ENCODE assay signal across 8 mouse cellular contexts in the genomic region with DNA sequence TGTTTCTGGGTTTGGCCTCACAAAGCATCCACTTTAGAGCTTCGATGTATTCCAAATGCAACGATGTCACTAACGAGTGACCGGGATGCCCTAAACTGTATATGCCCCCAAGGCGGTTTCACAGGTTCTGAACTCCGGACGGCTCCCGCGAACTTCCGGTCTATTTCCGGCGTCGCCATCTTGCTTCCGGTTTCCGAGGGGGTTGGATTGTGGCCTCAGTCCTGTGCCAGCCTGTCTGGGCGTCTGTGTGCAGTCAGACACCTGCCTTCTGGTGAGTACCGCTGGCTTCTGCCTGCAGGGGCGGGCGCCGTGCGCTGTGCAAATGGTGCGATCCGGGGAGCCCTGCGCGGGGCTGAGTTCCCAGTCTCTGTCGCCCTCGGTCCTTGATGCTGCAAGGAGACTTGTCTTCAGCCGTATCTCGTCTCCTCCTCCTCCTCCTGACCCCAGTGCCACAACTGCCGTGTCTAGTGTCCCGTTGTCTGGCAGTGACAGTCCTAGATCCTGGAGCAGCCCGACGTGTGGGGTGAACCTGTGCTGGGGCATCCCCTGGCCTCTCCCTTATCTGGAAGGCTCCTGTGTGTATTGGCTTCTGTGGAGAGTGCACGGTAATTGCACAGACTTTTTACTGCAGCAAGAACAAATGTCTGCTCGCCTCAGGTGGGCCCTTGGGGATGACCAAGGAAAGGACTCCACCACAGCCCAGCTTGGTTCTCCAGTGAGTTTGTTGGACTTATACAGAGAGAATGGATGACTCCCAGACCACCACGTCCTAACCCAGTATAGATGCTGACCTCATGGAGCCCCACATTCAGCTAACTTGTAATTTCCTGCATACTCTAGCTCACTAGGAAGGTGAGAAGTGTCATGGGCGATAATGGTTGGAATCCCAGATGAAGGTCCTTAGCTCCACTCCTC. TPM values are rescaled to one million over a fixed set of nuclear protein-coding genes. Genes with fewer than 3 reads are reported as not detected.
DNase-seq lines count a peak whose midpoint lies in the region; ATAC-seq and TF ChIP-seq lines count a peak whose summit lies in the region.

Gene 2810021J22Rik (plus strand): TSS at position 178 of the 915 bp plus-strand sequence.

- ATAC-seq in kidney, embryonic 14.5 days (ENCODE audit: low FRiP score, low TSS enrichment), result peak; percentile 93

- peak within 1 kb of the TSS; percentile 80 for H3K4me3 ChIP-seq in C2C12 (ENCODE audit: insufficient read depth, poor library complexity, severe bottlenecking)
- peak within 1 kb of the TSS; percentile 85 for H3K4me3 ChIP-seq in embryonic fibroblast, embryonic 13.5 days (ENCODE audit: insufficient read depth, low read length)
- peak within 1 kb of the TSS; percentile 91 for H3K4me3 ChIP-seq in heart, embryonic 10.5 days
- peak within 1 kb of the TSS; percentile 83 for H3K4me3 ChIP-seq in kidney, embryonic 14.5 days (ENCODE audit: low read length)

- H3K79me3 ChIP-seq in C2C12 (ENCODE audit: low read depth), result no peaks in the 10 kb centered on the region

- no peaks in the 10 kb centered on the region for H3K27me3 ChIP-seq in C2C12 (ENCODE audit: control insufficient read depth, insufficient read depth, insufficient read length)
- H3K27me3 ChIP-seq in heart, embryonic 10.5 days (ENCODE audit: insufficient read depth, poor library complexity, severe bottlenecking), result no peaks in the 10 kb centered on the region
- no peaks in the 10 kb centered on the region for H3K27me3 ChIP-seq in kidney, embryonic 14.5 days (ENCODE audit: control insufficient read depth, insufficient read depth, low read length)

- peak within 1 kb of the TSS; percentile 49 for H3K4me2 ChIP-seq in kidney, embryonic 14.5 days (replicated peaks; ENCODE audit: low read depth, low read length)

- 6% methylated on average over 37 of the region's 37 CpGs for WGBS in heart, embryonic 10.5 days
- WGBS in kidney, embryonic 14.5 days, result 6% methylated on average over 37 of the region's 37 CpGs

- peaks cover 10% of the 10 kb centered on the region for H3K79me2 ChIP-seq in C2C12 (ENCODE audit: control insufficient read depth, insufficient read depth)

- 0 out of 2 replicates have a peak within 1 kb of the TSS, but pooled peaks have one; percentile 17 for H3K27ac ChIP-seq in embryonic fibroblast, embryonic 13.5 days (ENCODE audit: insufficient read depth, low read length)
- H3K27ac ChIP-seq in heart, embryonic 10.5 days, result peak within 1 kb of the TSS; percentile 93
- peak within 1 kb of the TSS; percentile 78 for H3K27ac ChIP-seq in kidney, embryonic 14.5 days (ENCODE audit: low read depth, low read length)

- no peaks in the 10 kb centered on the region; the same call in 1 of the 2 replicates for H3K4me1 ChIP-seq in embryonic fibroblast, embryonic 13.5 days (ENCODE audit: control insufficient read depth, insufficient read depth, low read length)
- peaks cover 12% of the 10 kb centered on the region for H3K4me1 ChIP-seq in heart, embryonic 10.5 days
- peaks cover 12% of the 10 kb centered on the region; the same call in 1 of the 2 replicates for H3K4me1 ChIP-seq in kidney, embryonic 14.5 days (ENCODE audit: control insufficient read depth, insufficient read depth, low read length)

- H3K36me3 ChIP-seq in C2C12 (ENCODE audit: control insufficient read depth, insufficient read depth), result no peaks in the 10 kb centered on the region
- H3K36me3 ChIP-seq in heart, embryonic 10.5 days, result peaks cover 22% of the 10 kb centered on the region
- peaks cover 12% of the 10 kb centered on the region for H3K36me3 ChIP-seq in kidney, embryonic 14.5 days (ENCODE audit: control insufficient read depth, insufficient read depth, low read length)

- no peaks in the 10 kb centered on the region for H3K9me3 ChIP-seq in heart, embryonic 10.5 days
- H3K9me3 ChIP-seq in kidney, embryonic 14.5 days (ENCODE audit: control insufficient read depth, low read length), result no peaks in the 10 kb centered on the region

- peak within 1 kb of the TSS; percentile 55 for H3ac ChIP-seq in C2C12 (ENCODE audit: control insufficient read depth, insufficient read length, low read depth)

- no peak for TF ChIP-seq CTCF in C2C12 (IDR thresholded peaks at IDR 0.05; ENCODE audit: control insufficient read depth, insufficient read depth, insufficient read length)
- no peak for TF ChIP-seq CTCF in embryonic fibroblast, embryonic 13.5 days (IDR thresholded peaks at IDR 0.05; ENCODE audit: borderline replicate concordance, insufficient read depth, low read length)

- peak; percentile 85 for TF ChIP-seq POLR2A in embryonic fibroblast, embryonic 13.5 days (IDR thresholded peaks at IDR 0.05; ENCODE audit: low read depth, low read length)

- DNase-seq in brain, adult 2 months (ENCODE audit: low read depth, low spot score), result peak; percentile 92
- peak; percentile 94 for DNase-seq in heart, embryonic 10.5 days (ENCODE audit: low spot score)
- DNase-seq in liver, result peak; percentile 85
- DNase-seq in monocyte, adult 2 months (ENCODE audit: low read depth in 1 of 2, low spot score in 2 of 2), result peak; percentile 22 to 35
- DNase-seq in spleen, postnatal 14 days (ENCODE audit: low spot score in 2 of 2), result peak; percentile 65 to 77

- peak within 1 kb of the TSS; percentile 85 for H3K9ac ChIP-seq in kidney, embryonic 14.5 days (ENCODE audit: low read depth, low read length)

TF ChIP-seq in C2C12, 6 proteins besides CTCF, POLR2A, EP300 and RAD21:
- TF ChIP-seq MAX (IDR thresholded peaks at IDR 0.05), result peak; percentile 48
- no peak for TF ChIP-seq MYOG (IDR thresholded peaks at IDR 0.05; ENCODE audit: control insufficient read depth, extremely low read depth, insufficient read length)
TF ChIP-seq in C2C12: peak in this region for 1.

RNA-seq across cellular contexts. Expression of gene 2810021J22Rik, which starts in this region (rescaled TPM):
- 2.2 TPM for polyA plus RNA-seq in C2C12 (2012; fragmentation: generic; extraction: Trizol)
- 6.6 TPM in 2 replicates for polyA plus RNA-seq in embryonic fibroblast, embryonic 13.5 days (2011; ENCODE audit: insufficient read length, low read depth, missing spikeins)
- 4.1 and 8.1 TPM in 2 replicates for polyA plus RNA-seq in heart, embryonic 10.5 days (2016; fragmentation: Nextera tagmentation; extraction: Ambion mirVana)
- polyA plus RNA-seq in kidney, embryonic 14.5 days (2014; fragmentation: Nextera tagmentation; extraction: Ambion mirVana), result 6.4 and 8.8 TPM in 2 replicates

Comparison
In these comparisons a context has a peak if more than half of its experiments do, and no peak if none do; other contexts are left out.
1. Peak in every context shown above with its lines: DNase-seq, ATAC-seq, H3K4me3 ChIP-seq and H3K27ac ChIP-seq.
2. DNase-seq: peak in every context shown above with its lines; median percentile 94 in heart, embryonic 10.5 days; 92 in brain, adult 2 months; 85 in liver; 71 in spleen, postnatal 14 days; 28 in monocyte, adult 2 months.
3. H3K27ac ChIP-seq: peak in every context shown above with its lines; median percentile 93 in heart, embryonic 10.5 days; 78 in kidney, embryonic 14.5 days; 17 in embryonic fibroblast, embryonic 13.5 days.